41 mouse cellular contexts compared by ENCODE assay signal in genomic region chr2:35329061-35329460, GRCm38 (mm10). TPM values are rescaled to one million over a fixed set of nuclear protein-coding genes. Genes with fewer than 3 reads are reported as not detected.
DNase-seq lines count a peak whose midpoint lies in the region; ATAC-seq and TF ChIP-seq lines count a peak whose summit lies in the region.
"Had no signal": no experiment of that assay in that cellular context is flagged by ENCODE, and none has a peak within 500 bp of the region (broad histone marks: within the 10 kb centered on the region; RNA-seq: fewer than 3 reads in every experiment).

No protein-coding gene starts in this region.

- no peaks in the 10 kb centered on the region for H3K27me3 ChIP-seq in erythroblast, embryonic 14.5 days (ENCODE audit: control insufficient read depth)
- no peaks in the 10 kb centered on the region for H3K27me3 ChIP-seq in liver, embryonic 13.5 days
- H3K27me3 ChIP-seq in myocyte (ENCODE audit: control insufficient read depth, insufficient read depth, insufficient read length) = no peaks in the 10 kb centered on the region
- H3K27me3 ChIP-seq: heart, embryonic 12.5 days; hindbrain, embryonic 13.5 days; limb, embryonic 15.5 days; lung, embryonic 15.5 days; neural tube, embryonic 12.5 days; Patski had no signal

- H3K27ac ChIP-seq in brown adipose tissue, adult 24 weeks (replicated peaks; ENCODE audit: low read depth, low read length) = peak overlapping the region; percentile 42; the same call in 1 of the 2 replicates
- peak overlapping the region; percentile 98 for H3K27ac ChIP-seq in liver, embryonic 13.5 days
- H3K27ac ChIP-seq: gastrocnemius, adult 2 months; heart, adult 2 months; hindbrain, embryonic 13.5 days; layer of hippocampus, adult 2 months; limb, embryonic 10.5 days; limb, embryonic 15.5 days; lung, embryonic 15.5 days; neural tube, embryonic 12.5 days had no signal

- H3K9ac ChIP-seq in liver, embryonic 13.5 days = peak overlapping the region; percentile 70
- H3K9ac ChIP-seq: heart, embryonic 12.5 days; hindbrain, embryonic 13.5 days; limb, embryonic 15.5 days; lung, embryonic 15.5 days; neural tube, embryonic 12.5 days had no signal

- H3ac ChIP-seq in myocyte (ENCODE audit: control insufficient read depth, insufficient read length) = no peak overlapping the region

- peaks cover 41% of the 10 kb centered on the region for H3K79me2 ChIP-seq in myocyte (ENCODE audit: control insufficient read depth, insufficient read depth)

- H3K36me3 ChIP-seq in erythroblast, embryonic 14.5 days (ENCODE audit: control insufficient read depth) = peaks cover 99% of the 10 kb centered on the region
- H3K36me3 ChIP-seq in liver, embryonic 13.5 days = peaks cover 68% of the 10 kb centered on the region
- H3K36me3 ChIP-seq in myocyte (ENCODE audit: control insufficient read depth, insufficient read depth) = peaks cover 15% of the 10 kb centered on the region
- H3K36me3 ChIP-seq: heart, embryonic 12.5 days; hindbrain, embryonic 13.5 days; limb, embryonic 10.5 days; limb, embryonic 15.5 days; lung, embryonic 15.5 days; neural tube, embryonic 12.5 days had no signal

- H3K9me3 ChIP-seq in erythroblast, embryonic 14.5 days (ENCODE audit: control insufficient read depth, low read length) = no peaks in the 10 kb centered on the region
- H3K9me3 ChIP-seq in liver, embryonic 13.5 days (replicated peaks) = no peaks in the 10 kb centered on the region
- H3K9me3 ChIP-seq: G1E; heart, embryonic 12.5 days; hindbrain, embryonic 13.5 days; limb, embryonic 10.5 days; limb, embryonic 15.5 days; lung, embryonic 15.5 days; neural tube, embryonic 12.5 days had no signal

- no peak for ATAC-seq in erythroblast, adult 5-6 weeks (replicated peaks; ENCODE audit: low FRiP score, poor library complexity, severe bottlenecking)
- ATAC-seq in liver, embryonic 13.5 days (ENCODE audit: low read depth) = no peak
- ATAC-seq: forebrain, embryonic 14.5 days; inflammation-experienced regulatory T-cells, adult 6 months; midbrain, embryonic 16.5 days; Patski had no signal

- 50% methylated on average over 2 of the region's 2 CpGs for WGBS in liver, embryonic 13.5 days (ENCODE audit: insufficient replicate concordance)

- peaks cover 99% of the 10 kb centered on the region for H3K4me1 ChIP-seq in erythroblast, embryonic 14.5 days (ENCODE audit: control insufficient read depth)
- H3K4me1 ChIP-seq in brown adipose tissue, adult 24 weeks (ENCODE audit: control insufficient read depth, insufficient read depth, insufficient read length, low read length) = peaks cover 23% of the 10 kb centered on the region
- H3K4me1 ChIP-seq in liver, embryonic 13.5 days (replicated peaks) = peaks cover 99% of the 10 kb centered on the region
- H3K4me1 ChIP-seq: limb, embryonic 10.5 days; limb, embryonic 15.5 days; neural tube, embryonic 12.5 days had no signal

- H3K4me3 ChIP-seq in erythroblast, embryonic 14.5 days (replicated peaks) = peak overlapping the region; percentile 56
- H3K4me3 ChIP-seq in brown adipose tissue, adult 24 weeks (ENCODE audit: insufficient read depth, low read depth, low read length) = no peak overlapping the region
- peak overlapping the region; percentile 47 for H3K4me3 ChIP-seq in liver, embryonic 13.5 days (replicated peaks)
- no peak overlapping the region for H3K4me3 ChIP-seq in myocyte
- H3K4me3 ChIP-seq: gastrocnemius, adult 2 months; heart, adult 2 months; heart, embryonic 12.5 days; hindbrain, embryonic 13.5 days; layer of hippocampus, adult 2 months; limb, embryonic 10.5 days; limb, embryonic 15.5 days; lung, embryonic 15.5 days; neural tube, embryonic 12.5 days had no signal

- DNase-seq in liver, embryonic 13.5 days = no peak
- DNase-seq in lung, postnatal 36 days = no peak
- DNase-seq in frontal cortex, postnatal 10 days (ENCODE audit: low spot score in 2 of 2) = no peak
- DNase-seq in left cerebral cortex, adult 8-10 months (ENCODE audit: low spot score in 2 of 2) = no peak
- DNase-seq: adrenal gland, postnatal 10 days; cerebellum, adult 18-20 months; cerebellum, postnatal 14 days; gastrocnemius, adult 2 months; gastrocnemius, postnatal 36 days; heart, adult 2 months; heart, postnatal 4 days; kidney, adult 11 months; kidney, postnatal 36 days; right cerebral cortex, adult 18-20 months; thymus, postnatal 25 days had no signal

- no peak for TF ChIP-seq POLR2A in myocyte (IDR thresholded peaks at IDR 0.05; ENCODE audit: insufficient read length, low read depth)

- peak overlapping the region; percentile 70 for H3K4me2 ChIP-seq in liver, embryonic 13.5 days
- peak overlapping the region; percentile 50 for H3K4me2 ChIP-seq in myocyte (ENCODE audit: low read depth)
- H3K4me2 ChIP-seq: heart, embryonic 12.5 days; hindbrain, embryonic 13.5 days; limb, embryonic 15.5 days; lung, embryonic 15.5 days; midbrain, embryonic 11.5 days; neural tube, embryonic 12.5 days had no signal

TF ChIP-seq in myocyte, 11 proteins besides CTCF, POLR2A, EP300 and RAD21:
- TF ChIP-seq USF1 (IDR thresholded peaks at IDR 0.05; ENCODE audit: low read depth) (no peak), SRF (IDR thresholded peaks at IDR 0.05; ENCODE audit: control insufficient read depth, insufficient read length, low read depth) (no peak), TCF12 (IDR thresholded peaks at IDR 0.05; ENCODE audit: insufficient read depth, poor library complexity, severe bottlenecking) (no peak), MYOG (IDR thresholded peaks at IDR 0.05; ENCODE audit: control insufficient read depth in 1 of 3, insufficient read depth in 1 of 3, insufficient read length in 2 of 3, low read depth in 2 of 3) (no peak), POLR2AphosphoS2 (IDR thresholded peaks at IDR 0.05; ENCODE audit: insufficient read length, low read depth) (no peak), E2F4 (IDR thresholded peaks at IDR 0.05; ENCODE audit: insufficient read depth) (no peak), REST (IDR thresholded peaks at IDR 0.05; ENCODE audit: insufficient read depth, insufficient read length) (no peak)

RNA-seq across cellular contexts. Expression of gene Stom, which starts 7.7 kb away (rescaled TPM):
- polyA plus RNA-seq in erythroblast, embryonic 14.5 days (2012) = 29.1 and 34.6 TPM in 2 replicates
- 374 and 432 TPM in 2 replicates for total RNA-seq in erythroblast, adult 5-6 weeks (2015; ENCODE audit: low replicate concordance)
- 642 and 716 TPM in 2 replicates for total RNA-seq in erythroblast, adult 5-6 weeks (2017; ENCODE audit: low replicate concordance)
- 230 and 257 TPM in 2 replicates for polyA plus RNA-seq in brown adipose tissue, adult 24 weeks (2012; ENCODE audit: insufficient read depth, insufficient read length, missing spikeins)
- 128 and 160 TPM in 2 replicates for polyA plus RNA-seq in liver, embryonic 13.5 days (2015; fragmentation: Nextera tagmentation; extraction: Ambion mirVana)
- 170 TPM for polyA plus RNA-seq in myocyte (2012; fragmentation: generic; extraction: Trizol)
- 10 to 100 TPM in 2 of 4 experiments, 1 to 10 TPM in 2; 9.5 to 12.0 (median 10.4) TPM for total RNA-seq in left cerebral cortex, adult 8-10 months (2022)

RNA-seq across cellular contexts. Expression of gene 4930568D16Rik, which starts 38.5 kb away (rescaled TPM):
- not detected in 2 replicates for polyA plus RNA-seq in erythroblast, embryonic 14.5 days (2012)
- total RNA-seq in erythroblast, adult 5-6 weeks (2015; ENCODE audit: low replicate concordance) = not detected in 2 replicates
- not detected in 2 replicates for total RNA-seq in erythroblast, adult 5-6 weeks (2017; ENCODE audit: low replicate concordance)
- not detected in 2 replicates for polyA plus RNA-seq in brown adipose tissue, adult 24 weeks (2012; ENCODE audit: insufficient read depth, insufficient read length, missing spikeins)
- polyA plus RNA-seq in liver, embryonic 13.5 days (2015; fragmentation: Nextera tagmentation; extraction: Ambion mirVana) = not detected in 2 replicates
- not detected for polyA plus RNA-seq in myocyte (2012; fragmentation: generic; extraction: Trizol)
- total RNA-seq in left cerebral cortex, adult 8-10 months (2022) = not detected
- total RNA-seq: adrenal gland, postnatal 10 days; gastrocnemius, adult 2 months; gastrocnemius, postnatal 36 days; heart, adult 2 months; heart, postnatal 4 days; layer of hippocampus, adult 2 months; layer of hippocampus, postnatal 14 days; left cerebral cortex, postnatal 10 days; megakaryocyte, adult 5-6 weeks had no signal
- polyA plus RNA-seq: cortical plate, adult 2 months; embryonic facial prominence, embryonic 14.5 days; forebrain, embryonic 14.5 days; frontal cortex, adult 2 months; G1E; heart, adult 2 months; heart, embryonic 12.5 days; heart, postnatal 0 days; hindbrain, embryonic 13.5 days; inflammation-experienced regulatory T-cells, adult 6 months; kidney, embryonic 16.5 days; limb, embryonic 10.5 days; limb, embryonic 15.5 days; lung, embryonic 15.5 days; midbrain, embryonic 11.5 days; midbrain, embryonic 16.5 days; neural tube, embryonic 12.5 days; Patski; stomach, embryonic 14.5 days had no signal

Comparison
In these comparisons a context has a peak if more than half of its experiments do, and no peak if none do; other contexts are left out.
1. H3K4me3 ChIP-seq: peak in erythroblast, embryonic 14.5 days (single experiment) and liver, embryonic 13.5 days (single experiment); none in brown adipose tissue, adult 24 weeks (single experiment) and myocyte (single experiment).